Mouse (Mus musculus) limb, embryonic 15.5 days (tissue): Measurements from ENCODE around the gene Zfp874b. TPM values are rescaled to one million over a fixed set of nuclear protein-coding genes. Genes with fewer than 3 reads are reported as not detected.
A peak's percentile ranks its signal among the peaks of the same experiment; 100 is the strongest.
"Not testable (repeated sequence)": the region's sequence is repeated elsewhere in the genome, so short reads cannot be mapped to it uniquely, and the experiment has no call there.

Experiments used
- ATAC-seq: fragments of 200-750 bp; cut with Nextera tagmentation; 2 replicates; pipeline ENCODE4 v1.8.0; 2017; ENCODE audit warnings: low read depth, moderate TSS enrichment; ENCODE audit not compliant: insufficient number of reproducible peaks, low FRiP score, low TSS enrichment
- H3K27ac ChIP-seq: fragments of 300-500 bp; sonication (generic); 2 replicates; pipeline ENCODE4 v1.5.1; 2015; ENCODE audit warnings: moderate library complexity, mild to moderate bottlenecking, inconsistent platforms
- H3K27me3 ChIP-seq: fragments of 300-500 bp; sonication (generic); 2 replicates; pipeline ENCODE4 v1.6.1; 2015; ENCODE audit warnings: inconsistent platforms
- H3K36me3 ChIP-seq: fragments of 300-500 bp; sonication (generic); 2 replicates; pipeline ENCODE4 v1.6.1; 2015; ENCODE audit warnings: inconsistent platforms
- H3K4me1 ChIP-seq: fragments of 300-500 bp; sonication (generic); 2 replicates; pipeline ENCODE4 v1.6.1; 2015; ENCODE audit warnings: inconsistent platforms
- H3K4me2 ChIP-seq: fragments of 300-500 bp; sonication (generic); 2 replicates; pipeline ENCODE4 v1.6.1; 2015; ENCODE audit warnings: mild to moderate bottlenecking, inconsistent platforms
- H3K4me3 ChIP-seq: fragments of 300-500 bp; sonication (generic); 2 replicates; pipeline ENCODE4 v1.5.1; 2015; ENCODE audit warnings: mild to moderate bottlenecking, inconsistent platforms
- H3K9ac ChIP-seq: fragments of 300-500 bp; sonication (generic); 2 replicates; pipeline ENCODE4 v1.6.1; 2015; ENCODE audit warnings: inconsistent platforms
- H3K9me3 ChIP-seq: fragments of 300-500 bp; sonication (generic); 2 replicates; pipeline ENCODE4 v1.6.1; 2016; ENCODE audit warnings: inconsistent platforms
- WGBS: fragments of 180-500 bp; shearing (Covaris S2); methylation state at CpG from one replicate; pipeline ENCODE4 v1.1.7; 2015; 5-methylcytosine and 5-hydroxymethylcytosine counted together
- polyA plus RNA-seq: library from polyadenylated mRNA; unstranded; fragments of >200 nt; fragmentation: Nextera tagmentation; extraction: Ambion mirVana; gene quantifications from 2 replicates; pipeline ENCODE4 v1.2.1, GENCODE M21; 2015

Gene Zfp874b
- 2.9 and 4.7 TPM in 2 replicates for polyA plus RNA-seq

DNA sequence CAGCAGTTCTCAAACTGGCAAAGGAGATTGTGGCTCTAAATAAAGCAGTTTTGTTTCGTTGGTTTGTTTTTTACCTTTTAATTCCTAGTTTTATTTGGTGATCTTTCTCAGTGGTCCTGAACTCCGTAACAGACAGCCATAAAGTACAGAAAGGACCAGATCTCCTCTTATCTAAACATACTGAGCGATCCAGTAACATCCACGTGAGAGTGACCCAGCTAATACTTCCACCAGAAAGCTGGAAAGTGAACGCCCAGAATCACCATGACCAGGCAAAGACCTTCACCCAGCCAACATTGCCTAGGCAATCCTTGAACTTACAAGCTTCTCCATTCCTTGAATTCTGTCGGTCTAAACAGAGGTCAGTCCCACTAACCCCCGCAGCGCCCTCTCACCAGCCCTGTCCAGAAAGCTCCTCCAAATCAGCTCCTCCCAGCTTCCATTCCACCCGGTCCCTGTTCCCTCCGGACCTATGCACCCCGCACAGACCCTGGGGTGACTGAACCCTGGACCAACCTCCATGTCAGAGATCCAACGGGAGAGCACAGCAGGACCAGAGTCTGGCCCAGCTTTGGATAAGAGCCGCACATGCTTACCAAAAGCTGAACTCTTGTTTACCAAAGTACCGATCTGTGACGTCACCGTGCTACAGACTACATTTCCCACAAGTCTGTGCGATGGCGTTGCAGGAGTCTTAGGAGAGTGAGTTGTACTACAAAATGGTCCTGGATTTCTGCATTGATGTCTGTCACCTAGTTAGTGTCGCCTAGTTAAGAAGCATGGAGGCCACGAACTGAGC, at the start of gene Zfp874b:
Gene Zfp874b (minus strand): TSS at position 634 of the 799 bp plus-strand sequence.
- Histone ChIP-seq H3K9me3 (no peaks in the 10 kb centered on the region), H3K27ac (peak within 1 kb of the TSS; percentile 60), H3K4me3 (peak within 1 kb of the TSS; percentile 63), H3K4me2 (peak within 1 kb of the TSS; percentile 50), H3K4me1 (peaks cover 4% of the 10 kb centered on the region; the same call in 1 of the 2 replicates), H3K27me3 (no peaks in the 10 kb centered on the region), H3K36me3 (peaks cover 20% of the 10 kb centered on the region), H3K9ac (peak within 1 kb of the TSS; percentile 56)
- ATAC-seq: peak; percentile 91
- WGBS: 3% methylated on average over 20 of the region's 20 CpGs

DNA sequence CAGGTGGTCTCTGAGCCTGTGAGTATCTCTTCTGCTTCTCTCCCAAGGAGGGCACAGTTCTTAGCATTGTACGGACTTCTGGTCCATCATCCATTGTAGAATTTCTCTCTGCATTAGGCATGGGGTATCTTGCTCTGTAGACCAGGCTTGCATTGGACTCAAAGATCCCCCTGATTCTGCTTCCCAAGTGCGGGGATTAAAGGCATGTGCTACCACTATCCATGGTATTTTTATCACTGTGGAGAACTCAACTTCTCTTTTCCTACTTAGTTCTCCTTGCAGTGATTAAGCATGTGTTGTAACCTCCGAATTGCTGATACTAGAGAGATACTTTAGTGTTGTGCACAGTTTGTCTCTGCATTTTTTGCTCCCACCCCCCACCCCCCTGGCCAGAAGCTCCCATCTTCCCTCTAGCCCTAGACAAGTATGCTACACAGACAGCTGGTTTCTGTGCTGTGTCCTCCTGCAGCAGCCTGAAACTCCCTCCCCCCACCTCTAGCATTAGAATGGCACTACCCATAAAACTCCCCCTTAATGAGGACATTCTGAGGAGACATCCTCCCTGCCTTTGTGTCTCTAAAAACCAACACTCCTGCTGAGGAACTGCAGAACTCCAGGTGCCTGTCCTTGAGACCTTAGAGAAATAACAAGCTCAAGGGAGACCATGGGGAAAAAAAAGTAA, 43.1 kb upstream of the Zfp874b start:
- ATAC-seq: no peak
- WGBS: 71% methylated on average over 3 of the region's 3 CpGs

DNA sequence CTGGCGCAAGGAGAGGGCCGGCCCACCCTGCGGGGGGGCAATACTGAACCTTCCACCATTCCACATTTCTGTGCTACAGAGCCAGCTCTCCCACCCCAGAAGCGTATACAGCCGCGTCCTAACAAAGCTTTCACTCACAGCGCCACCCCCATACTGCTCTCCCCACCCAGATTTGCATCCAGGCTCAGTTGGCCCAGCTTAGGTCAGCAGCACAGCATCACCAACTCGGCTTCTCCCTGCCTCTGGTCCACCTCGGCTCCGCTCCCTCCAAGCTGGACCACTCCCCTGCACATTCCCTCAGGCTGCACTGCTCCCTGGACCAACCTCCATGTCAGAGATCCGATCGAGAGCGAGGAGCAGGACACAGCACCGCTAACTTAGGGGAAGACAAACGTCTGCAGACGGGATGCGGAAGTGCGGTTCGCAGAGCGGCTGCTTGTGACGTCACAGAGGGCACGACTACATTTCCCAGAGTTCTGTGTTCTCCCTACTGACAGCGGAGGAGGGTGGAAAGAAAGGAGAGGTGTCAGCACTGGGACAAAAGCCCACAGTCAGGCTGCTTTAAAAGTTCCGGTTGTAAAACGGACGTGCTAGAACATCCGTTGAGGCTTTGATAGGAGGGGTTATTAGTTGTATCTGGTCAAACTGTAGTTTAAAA, 41.8 kb upstream of the Zfp874b start, which contains the start of the genes Gm26965 and Zfp87:
Gene Gm26965 (minus strand): TSS at position 399 of the 658 bp plus-strand sequence.
Gene Zfp87 (minus strand): TSS at position 425 of the 658 bp plus-strand sequence.
- H3K36me3 ChIP-seq: peaks cover 9% of the 10 kb centered on the region
- no peaks in the 10 kb centered on the region for H3K27me3 ChIP-seq
- H3K27ac ChIP-seq: peak within 1 kb of the TSS; percentile 78
- no peaks in the 10 kb centered on the region for H3K9me3 ChIP-seq
- WGBS: under 1% methylated on average over 27 of the region's 27 CpGs
- peak within 1 kb of the TSS; percentile 58 for H3K4me3 ChIP-seq
- H3K4me1 ChIP-seq: peaks cover 8% of the 10 kb centered on the region
- peak within 1 kb of the TSS; percentile 56 for H3K9ac ChIP-seq
- peak; percentile 97 for ATAC-seq
- H3K4me2 ChIP-seq: peak within 1 kb of the TSS; percentile 62

More for the DNA sequence above, 43.1 kb upstream of the Zfp874b start:
- H3K9me3 ChIP-seq: no peaks in the 10 kb centered on the region
- no peak overlapping the region for H3K9ac ChIP-seq
- H3K4me3 ChIP-seq: no peak overlapping the region
- H3K36me3 ChIP-seq: no peaks in the 10 kb centered on the region
- no peaks in the 10 kb centered on the region for H3K27me3 ChIP-seq
- no peak overlapping the region for H3K4me2 ChIP-seq
- H3K4me1 ChIP-seq: peaks cover 8% of the 10 kb centered on the region
- H3K27ac ChIP-seq: no peak overlapping the region

DNA sequence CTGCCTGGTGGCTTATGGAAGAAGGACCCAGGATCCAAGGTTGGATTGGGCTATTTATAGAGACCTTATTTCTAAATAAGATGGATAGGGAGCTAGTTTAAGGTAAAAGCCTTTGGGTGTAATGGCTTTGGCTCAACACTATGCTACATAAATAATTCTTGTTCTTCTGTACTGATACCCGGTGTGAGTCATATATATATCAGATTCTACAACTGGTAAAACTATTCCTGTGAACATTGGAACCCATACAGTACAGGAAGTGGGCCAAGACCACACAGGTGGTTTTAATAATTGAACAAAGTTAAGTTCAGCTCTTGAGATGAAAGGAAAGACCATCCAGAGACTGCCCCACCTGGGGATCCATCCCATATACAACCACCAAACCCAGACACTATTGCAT, 16.9 kb upstream of the Zfp874b start:
- Histone ChIP-seq H3K9me3 (no peaks in the 10 kb centered on the region), H3K4me1 (peaks cover 7% of the 10 kb centered on the region), H3K36me3 (peaks cover 11% of the 10 kb centered on the region), H3K27me3 (no peaks in the 10 kb centered on the region), H3K9ac (no peak overlapping the region), H3K27ac (no peak overlapping the region), H3K4me3 (no peak overlapping the region), H3K4me2 (no peak overlapping the region; the same call in 1 of the 2 replicates)
- WGBS: 75% methylated on average over 1 of the region's 1 CpGs
- ATAC-seq: no peak

DNA sequence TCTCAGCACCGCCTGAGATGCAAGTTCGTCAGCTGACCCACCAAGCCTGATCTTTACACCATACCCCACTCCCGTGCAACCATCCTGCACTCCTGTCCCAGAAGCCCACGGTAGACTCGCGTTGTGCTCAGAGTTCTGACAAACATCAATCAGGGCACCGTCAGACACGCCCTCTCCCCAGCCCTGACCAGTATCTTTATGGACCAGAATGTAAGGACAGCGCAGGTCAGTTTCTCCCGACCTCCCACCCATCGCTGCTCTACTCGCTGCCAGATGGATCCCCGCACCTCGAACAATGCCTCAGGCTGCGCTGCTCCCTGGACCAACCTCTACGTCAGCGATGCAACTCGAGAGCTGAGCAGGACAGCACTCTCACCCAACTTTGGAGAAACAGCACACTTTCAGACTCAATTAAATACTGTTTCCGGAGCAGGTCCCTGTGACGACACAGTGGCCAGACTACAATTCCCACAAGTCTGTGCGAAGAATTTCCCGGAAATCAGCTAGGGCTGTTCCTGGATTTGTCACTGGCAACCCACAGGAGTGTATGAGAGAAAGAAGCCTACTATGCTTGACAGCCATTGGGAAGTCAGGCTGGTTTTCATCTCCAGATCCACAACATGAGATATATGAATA, 16.1 kb upstream of the Zfp874b start, which contains the start of gene Zfp58:
Gene Zfp58 (minus strand): TSS at position 472 of the 636 bp plus-strand sequence.
- Histone ChIP-seq H3K27ac (peak within 1 kb of the TSS; percentile 76), H3K27me3 (no peaks in the 10 kb centered on the region)
- WGBS: under 1% methylated on average over 22 of the region's 22 CpGs

DNA sequence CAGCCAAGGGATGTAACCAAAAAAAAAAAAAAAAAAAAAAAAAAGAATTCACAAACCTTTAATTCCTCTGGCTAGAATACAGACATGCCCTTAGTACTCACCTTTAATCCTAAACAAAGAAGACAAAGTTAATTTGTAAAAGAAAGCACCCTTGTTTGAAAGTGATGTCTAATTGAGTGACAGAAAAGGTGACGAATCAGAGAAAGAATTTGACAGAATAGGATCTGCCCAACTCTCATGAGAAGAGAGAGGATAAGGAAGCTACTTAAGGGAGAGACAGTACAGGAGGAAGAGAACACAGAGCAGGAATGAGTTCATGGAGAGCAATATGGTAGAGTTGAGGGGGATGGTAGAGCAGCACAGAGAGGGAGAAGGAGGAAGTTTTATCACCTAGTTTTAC, 11.6 kb upstream of the Zfp874b start:
- H3K36me3 ChIP-seq: peaks cover 58% of the 10 kb centered on the region
- H3K27ac ChIP-seq: no peak overlapping the region
- H3K9ac ChIP-seq: no peak overlapping the region
- no peak overlapping the region for H3K4me3 ChIP-seq
- ATAC-seq: no peak
- WGBS: 92% methylated on average over 1 of the region's 1 CpGs
- H3K4me2 ChIP-seq: no peak overlapping the region
- no peaks in the 10 kb centered on the region for H3K27me3 ChIP-seq
- peaks cover 13% of the 10 kb centered on the region for H3K9me3 ChIP-seq
- peaks cover 7% of the 10 kb centered on the region for H3K4me1 ChIP-seq

More for the DNA sequence above, 16.1 kb upstream of the Zfp874b start, which contains the start of gene Zfp58:
- ATAC-seq: peak; percentile 90
- Histone ChIP-seq H3K4me2 (peak within 1 kb of the TSS; percentile 69), H3K4me1 (peaks cover 7% of the 10 kb centered on the region), H3K9me3 (no peaks in the 10 kb centered on the region), H3K36me3 (peaks cover 18% of the 10 kb centered on the region), H3K4me3 (peak within 1 kb of the TSS; percentile 81), H3K9ac (peak within 1 kb of the TSS; percentile 71)

DNA sequence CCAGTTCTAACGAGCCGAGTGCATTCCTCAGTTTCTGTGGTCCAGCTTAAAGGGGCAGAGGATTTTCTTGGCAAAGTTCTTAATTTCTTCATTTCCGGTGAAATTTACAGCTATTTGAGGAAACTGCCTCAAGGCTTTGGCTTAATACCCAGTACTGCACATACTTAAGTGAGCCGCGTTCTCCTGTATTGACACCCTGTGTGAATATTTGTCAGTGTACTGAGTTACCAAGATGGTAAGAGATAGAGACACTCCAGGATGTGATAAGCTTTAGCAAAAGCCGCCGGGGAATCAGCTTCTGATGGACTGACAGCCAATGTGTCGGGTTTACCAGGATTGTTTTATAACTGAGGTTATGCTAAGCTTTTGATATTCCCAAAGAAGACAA, 360 bp upstream of the Zfp874b start:
- Histone ChIP-seq H3K4me3 (peak overlapping the region; percentile 63), H3K9me3 (0 out of 2 replicates have a peak, but pooled peaks cover 4% of the 10 kb centered on the region), H3K9ac (0 out of 2 replicates have a peak overlapping the region, but pooled peaks have one; percentile 56), H3K27me3 (no peaks in the 10 kb centered on the region), H3K4me2 (peak overlapping the region; percentile 50), H3K36me3 (peaks cover 24% of the 10 kb centered on the region), H3K4me1 (peaks cover 4% of the 10 kb centered on the region; the same call in 1 of the 2 replicates), H3K27ac (peak overlapping the region; percentile 60)
- WGBS: 31% methylated on average over 8 of the region's 8 CpGs
- 0 out of 2 replicates have a peak, but pooled peaks have one; percentile 47 for ATAC-seq

DNA sequence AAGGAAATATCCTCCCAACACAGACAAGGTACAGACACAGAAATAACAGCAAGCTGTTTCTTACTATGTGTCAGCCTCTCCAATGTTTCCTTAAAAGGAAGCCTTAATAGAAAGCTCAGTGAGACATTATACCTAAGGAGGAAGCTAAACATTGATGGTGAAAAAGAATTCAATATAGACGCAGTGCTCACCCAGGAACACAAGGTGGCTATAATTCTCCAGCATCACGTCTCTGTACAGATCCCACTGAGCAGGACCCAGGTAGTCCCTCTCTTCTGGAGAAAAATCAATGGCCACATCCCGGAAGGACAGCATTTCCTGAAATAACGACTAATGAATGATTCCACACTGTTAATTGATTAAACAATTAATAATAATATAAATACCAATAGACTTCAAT, 2.5 kb downstream of the Zfp874b start:
- H3K4me1 ChIP-seq: peaks cover 4% of the 10 kb centered on the region; the same call in 1 of the 2 replicates
- no peak for ATAC-seq
- 72% methylated on average over 4 of the region's 4 CpGs for WGBS

DNA sequence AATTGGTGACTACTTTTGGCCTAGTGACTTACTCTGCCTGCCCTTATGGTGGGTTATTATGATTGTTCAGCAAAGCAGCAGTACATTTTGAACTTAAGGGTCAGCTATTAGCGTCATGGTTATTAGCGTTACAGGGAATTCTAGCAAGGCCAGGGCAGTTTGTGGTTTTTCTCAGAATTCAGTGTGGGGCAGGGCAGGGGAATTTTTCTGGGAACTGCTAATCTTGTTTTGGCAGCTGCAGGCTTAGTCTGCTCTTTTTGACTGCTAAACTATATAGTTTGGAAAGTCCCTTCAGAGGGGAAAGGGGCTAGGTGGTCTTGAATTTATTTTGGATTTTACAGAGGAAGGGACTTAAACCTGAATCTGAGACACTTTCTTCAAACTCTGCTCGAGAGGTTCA, 14.8 kb downstream of the Zfp874b start:
- no peaks in the 10 kb centered on the region for H3K9me3 ChIP-seq

More for the DNA sequence above, 2.5 kb downstream of the Zfp874b start:
- Histone ChIP-seq H3K27ac (no peak overlapping the region), H3K4me3 (no peak overlapping the region), H3K4me2 (no peak overlapping the region), H3K36me3 (peaks cover 8% of the 10 kb centered on the region), H3K9me3 (no peaks in the 10 kb centered on the region), H3K27me3 (no peaks in the 10 kb centered on the region), H3K9ac (no peak overlapping the region)

DNA sequence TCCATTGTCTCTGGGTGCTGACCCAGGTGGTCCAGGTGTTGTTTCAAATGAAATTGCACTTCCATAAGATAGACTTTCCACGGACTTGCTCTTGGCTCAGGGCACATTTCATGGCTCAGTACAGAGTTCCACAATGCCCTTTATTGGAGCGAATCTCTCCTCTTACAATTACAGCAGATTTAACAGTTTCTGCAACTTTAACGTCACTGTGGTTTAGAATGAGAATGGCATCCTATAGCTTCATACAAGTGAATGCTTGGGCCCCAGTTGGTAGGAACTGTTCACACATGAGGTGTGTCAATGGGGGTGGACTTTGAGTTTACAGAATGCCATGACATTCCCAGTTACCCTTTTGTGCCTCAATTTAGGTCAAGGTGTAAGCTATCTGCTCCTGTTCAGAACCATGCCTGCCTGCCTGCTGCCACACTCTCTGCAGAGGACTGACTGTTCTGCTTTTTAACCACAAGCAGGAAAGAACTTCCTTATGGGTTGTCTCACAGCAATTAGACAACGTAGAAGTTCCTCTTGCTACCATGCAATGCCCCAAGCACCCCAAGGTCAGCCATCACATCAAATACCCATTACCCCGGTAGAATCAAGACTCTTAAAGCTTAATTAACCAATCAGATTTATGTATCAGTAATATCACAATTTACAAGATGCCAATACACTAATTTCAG, 20.4 kb downstream of the Zfp874b start:
- H3K4me3 ChIP-seq, ATAC-seq, H3K4me1 ChIP-seq, H3K27ac ChIP-seq, H3K9ac ChIP-seq, H3K36me3 ChIP-seq, H3K9me3 ChIP-seq, H3K4me2 ChIP-seq, H3K27me3 ChIP-seq: not testable (repeated sequence)
- WGBS: 78% methylated on average over 3 of the region's 5 CpGs

More for the DNA sequence above, 14.8 kb downstream of the Zfp874b start:
- WGBS: 84% methylated on average over 3 of the region's 3 CpGs
- H3K4me2 ChIP-seq: no peak overlapping the region
- H3K9ac ChIP-seq: no peak overlapping the region
- H3K27ac ChIP-seq: no peak overlapping the region
- no peak for ATAC-seq
- H3K36me3 ChIP-seq: peaks cover 34% of the 10 kb centered on the region
- no peaks in the 10 kb centered on the region for H3K4me1 ChIP-seq
- H3K4me3 ChIP-seq: no peak overlapping the region
- no peaks in the 10 kb centered on the region for H3K27me3 ChIP-seq
